ENCODE assay signal across 8 mouse cellular contexts in the genomic region with DNA sequence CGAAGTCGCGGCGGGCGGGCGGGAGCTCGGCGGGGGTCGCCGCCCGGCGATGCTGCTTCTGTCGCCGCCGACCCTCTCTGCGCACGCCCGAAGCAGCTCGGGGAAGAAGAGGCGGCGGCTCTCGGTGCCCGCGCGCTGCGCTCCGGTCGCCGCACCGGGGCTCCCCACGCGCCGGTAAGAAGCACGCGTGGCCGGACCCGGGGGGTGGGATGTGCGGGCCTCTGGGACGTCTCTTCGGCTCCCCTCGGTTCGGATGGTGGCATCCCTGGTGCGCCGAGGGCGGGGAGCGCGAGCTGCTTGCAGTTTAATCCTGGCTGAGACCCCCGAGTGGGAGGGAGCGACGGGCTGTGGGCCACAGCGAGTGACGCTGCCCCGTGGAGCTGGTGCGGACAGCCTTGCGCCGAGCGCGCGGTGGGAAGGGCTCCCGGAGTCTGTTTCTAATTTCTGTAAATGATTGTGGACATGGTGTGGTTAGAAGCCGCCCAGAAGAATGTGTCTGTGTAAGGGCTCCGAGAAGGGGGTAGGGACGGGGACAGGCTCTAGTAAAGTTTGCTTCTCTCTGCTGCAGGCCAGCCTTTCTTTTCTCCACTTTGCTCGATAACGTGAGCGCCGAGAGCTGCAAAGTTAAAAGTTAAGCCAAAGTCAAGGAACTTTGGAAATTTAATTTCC. TPM values are rescaled to one million over a fixed set of nuclear protein-coding genes. Genes with fewer than 3 reads are reported as not detected.
DNase-seq lines count a peak whose midpoint lies in the region; ATAC-seq and TF ChIP-seq lines count a peak whose summit lies in the region.

No protein-coding gene starts in this region.

- H3K9ac ChIP-seq in intestine, embryonic 15.5 days: peak overlapping the region; percentile 73
- peak overlapping the region; percentile 82 for H3K9ac ChIP-seq in limb, embryonic 13.5 days
- H3K9ac ChIP-seq in midbrain, embryonic 14.5 days (replicated peaks; ENCODE audit: low read length): peak overlapping the region; percentile 73

- peak overlapping the region; percentile 95 for H3K4me2 ChIP-seq in intestine, embryonic 15.5 days (replicated peaks)
- H3K4me2 ChIP-seq in limb, embryonic 13.5 days (replicated peaks): peak overlapping the region; percentile 87
- H3K4me2 ChIP-seq in midbrain, embryonic 14.5 days (ENCODE audit: low read length): peak overlapping the region; percentile 93

- peaks cover 23% of the 10 kb centered on the region for H3K4me1 ChIP-seq in megakaryocyte, embryonic 14.5 days
- H3K4me1 ChIP-seq in intestine, embryonic 15.5 days (replicated peaks): peaks cover 18% of the 10 kb centered on the region
- peaks cover 32% of the 10 kb centered on the region for H3K4me1 ChIP-seq in limb, embryonic 13.5 days
- H3K4me1 ChIP-seq in midbrain, embryonic 14.5 days (ENCODE audit: control insufficient read depth, insufficient read depth, low read length): peaks cover 20% of the 10 kb centered on the region
- peaks cover 5% of the 10 kb centered on the region for H3K4me1 ChIP-seq in testis, adult 2 months (ENCODE audit: control insufficient read depth, insufficient read depth, low read length)

- no peak for ATAC-seq in megakaryocyte, adult 5-6 weeks (ENCODE audit: poor library complexity, severe bottlenecking)
- peak; percentile 40 for ATAC-seq in intestine, embryonic 15.5 days
- peak; percentile 58 for ATAC-seq in limb, embryonic 13.5 days (ENCODE audit: low FRiP score, low read depth)
- ATAC-seq in midbrain, embryonic 14.5 days (ENCODE audit: low FRiP score, low TSS enrichment): peak; percentile 68

- TF ChIP-seq CTCF in testis, adult 2 months (IDR thresholded peaks at IDR 0.05; ENCODE audit: control insufficient read depth, insufficient read depth, insufficient replicate concordance, low read depth, low read length): no peak

- H3K4me3 ChIP-seq in megakaryocyte, embryonic 14.5 days (replicated peaks): peak overlapping the region; percentile 92
- peak overlapping the region; percentile 84 for H3K4me3 ChIP-seq in intestine, embryonic 15.5 days (replicated peaks)
- peak overlapping the region; percentile 79 for H3K4me3 ChIP-seq in limb, embryonic 13.5 days
- peak overlapping the region; percentile 74 for H3K4me3 ChIP-seq in midbrain, embryonic 14.5 days (replicated peaks; ENCODE audit: low read depth, low read length)
- peak overlapping the region; percentile 85 for H3K4me3 ChIP-seq in testis, adult 2 months (ENCODE audit: control insufficient read depth, low read depth, low read length)

- H3K36me3 ChIP-seq in megakaryocyte, embryonic 14.5 days (replicated peaks; ENCODE audit: low read length): no peaks in the 10 kb centered on the region
- H3K36me3 ChIP-seq in intestine, embryonic 15.5 days: no peaks in the 10 kb centered on the region
- H3K36me3 ChIP-seq in limb, embryonic 13.5 days: no peaks in the 10 kb centered on the region
- H3K36me3 ChIP-seq in midbrain, embryonic 14.5 days (ENCODE audit: control insufficient read depth, insufficient read depth, low read length): no peaks in the 10 kb centered on the region
- H3K36me3 ChIP-seq in testis, adult 2 months (ENCODE audit: control insufficient read depth, insufficient read depth, low read length): no peaks in the 10 kb centered on the region

- no peaks in the 10 kb centered on the region for H3K9me3 ChIP-seq in megakaryocyte, embryonic 14.5 days
- no peaks in the 10 kb centered on the region for H3K9me3 ChIP-seq in intestine, embryonic 15.5 days
- no peaks in the 10 kb centered on the region for H3K9me3 ChIP-seq in limb, embryonic 13.5 days
- no peaks in the 10 kb centered on the region for H3K9me3 ChIP-seq in midbrain, embryonic 14.5 days (ENCODE audit: control insufficient read depth, low read length)

- H3K27ac ChIP-seq in intestine, embryonic 15.5 days: peak overlapping the region; percentile 73
- peak overlapping the region; percentile 72 for H3K27ac ChIP-seq in limb, embryonic 13.5 days
- H3K27ac ChIP-seq in midbrain, embryonic 14.5 days (replicated peaks; ENCODE audit: low read depth, low read length): peak overlapping the region; percentile 70
- peak overlapping the region; percentile 39; the same call in 1 of the 2 replicates for H3K27ac ChIP-seq in testis, adult 2 months (ENCODE audit: control insufficient read depth, insufficient read depth, low read depth, low read length)

- peaks cover 70% of the 10 kb centered on the region for H3K27me3 ChIP-seq in megakaryocyte, embryonic 14.5 days (replicated peaks)
- no peaks in the 10 kb centered on the region for H3K27me3 ChIP-seq in intestine, embryonic 15.5 days (replicated peaks)
- peaks cover 18% of the 10 kb centered on the region; the same call in 1 of the 2 replicates for H3K27me3 ChIP-seq in limb, embryonic 13.5 days
- H3K27me3 ChIP-seq in midbrain, embryonic 14.5 days (ENCODE audit: control insufficient read depth, insufficient read depth, low read length): no peaks in the 10 kb centered on the region
- H3K27me3 ChIP-seq in testis, adult 2 months (ENCODE audit: control insufficient read depth, insufficient read depth, low read length): no peaks in the 10 kb centered on the region

- no peak for TF ChIP-seq POLR2A in testis, adult 2 months (IDR thresholded peaks at IDR 0.05; ENCODE audit: control insufficient read depth, low read depth, low read length)

- peak; percentile 10 to 16 for DNase-seq in cerebellum, postnatal 36 days
- DNase-seq in gastrocnemius, postnatal 25 days: peak; percentile 43
- peak; percentile 72 for DNase-seq in midbrain, embryonic 14.5 days

- WGBS in intestine, embryonic 15.5 days: under 1% methylated on average over 64 of the region's 67 CpGs
- WGBS in limb, embryonic 13.5 days: under 1% methylated on average over 47 of the region's 67 CpGs
- WGBS in midbrain, embryonic 14.5 days: under 1% methylated on average over 64 of the region's 67 CpGs

RNA-seq across cellular contexts. Expression of a gene that starts 0.5 kb away (rescaled TPM):
- polyA plus RNA-seq in megakaryocyte, embryonic 14.5 days (2012; ENCODE audit: insufficient read depth, low replicate concordance): 0.04 TPM in 1 of 2 replicates, not detected in the other
- total RNA-seq in megakaryocyte, adult 5-6 weeks (2015): 0.09 and 0.23 TPM in 2 replicates
- 0.04 and 0.33 TPM in 2 replicates for total RNA-seq in megakaryocyte, adult 5-6 weeks (2017)
- 1 to 10 TPM; 2.5 to 2.7 TPM for total RNA-seq in gastrocnemius, postnatal 25 days (2021)
- 5.5 TPM in 2 replicates for polyA plus RNA-seq in intestine, embryonic 15.5 days (2015; fragmentation: Nextera tagmentation; extraction: Ambion mirVana)
- 9.1 and 10.8 TPM in 2 replicates for polyA plus RNA-seq in limb, embryonic 13.5 days (2015; fragmentation: Nextera tagmentation; extraction: Ambion mirVana)
- polyA plus RNA-seq in midbrain, embryonic 14.5 days (2014; fragmentation: Nextera tagmentation; extraction: Ambion mirVana): 5.4 and 8.7 TPM in 2 replicates
- polyA plus RNA-seq in testis, adult 2 months (2012; rRNA removed): 6.4 and 6.6 TPM in 2 replicates

Comparison
In these comparisons a context has a peak if more than half of its experiments do, and no peak if none do; other contexts are left out.
1. DNase-seq: peak in every context shown above with its lines; median percentile 72 in midbrain, embryonic 14.5 days; 43 in gastrocnemius, postnatal 25 days; 13 in cerebellum, postnatal 36 days.